Mouse (Mus musculus) hindbrain, embryonic 10.5 days (tissue): ENCODE measurements around the gene Mas1. TPM values are rescaled to one million over a fixed set of nuclear protein-coding genes. Genes with fewer than 3 reads are reported as not detected.

Experiments used
- DNase-seq: peaks from one replicate; pipeline ENCODE4 v3.0.0-alpha.2; 2017; ENCODE audit warnings: low spot score
- H3K27ac ChIP-seq: fragments of 300-500 bp; sonication (generic); 2 replicates; pipeline ENCODE4 v1.5.1; 2016; ENCODE audit warnings: mild to moderate bottlenecking, moderate library complexity
- H3K27me3 ChIP-seq: fragments of 300-500 bp; sonication (generic); 2 replicates; pipeline ENCODE4 v1.6.1; 2016; ENCODE audit warnings: mild to moderate bottlenecking; ENCODE audit not compliant: poor library complexity, insufficient read depth, severe bottlenecking
- H3K36me3 ChIP-seq: fragments of 300-500 bp; sonication (generic); 2 replicates; pipeline ENCODE4 v1.6.1; 2016; ENCODE audit warnings: mild to moderate bottlenecking, moderate library complexity
- H3K4me1 ChIP-seq: fragments of 300-500 bp; sonication (generic); replicated peaks from 2 replicates; pipeline ENCODE4 v1.6.1; 2016; ENCODE audit warnings: mild to moderate bottlenecking
- H3K4me3 ChIP-seq: fragments of 300-500 bp; sonication (generic); 2 replicates; pipeline ENCODE4 v1.5.1; 2016; ENCODE audit warnings: mild to moderate bottlenecking, moderate library complexity
- H3K9me3 ChIP-seq: fragments of 300-500 bp; sonication (generic); 2 replicates; pipeline ENCODE4 v1.6.1; 2016; ENCODE audit warnings: mild to moderate bottlenecking, moderate library complexity
- WGBS: fragments of 180-500 bp; shearing (Covaris S2); methylation state at CpG from one replicate; pipeline ENCODE4 v1.1.7; 2016; 5-methylcytosine and 5-hydroxymethylcytosine counted together
- polyA plus RNA-seq: library from polyadenylated mRNA; unstranded; fragments of >200 nt; fragmentation: Nextera tagmentation; extraction: Ambion mirVana; gene quantifications from 2 replicates; pipeline ENCODE4 v1.2.1, GENCODE M21; 2016

Gene Mas1
- 0.22 and 0.89 TPM in 2 replicates for polyA plus RNA-seq

GRCm38 (mm10) chr17:12868043-12868442, at the start of gene Mas1:
Mas1 (minus strand) TSS chr17:12868143.
- no peaks in the 10 kb centered on the region for H3K36me3 ChIP-seq
- H3K4me3 ChIP-seq: no peak within 1 kb of the TSS
- 0 out of 2 replicates have a peak, but pooled peaks cover 3% of the 10 kb centered on the region for H3K4me1 ChIP-seq
- no peaks in the 10 kb centered on the region; the same call in 1 of the 2 replicates for H3K27me3 ChIP-seq
- WGBS: 60% methylated on average over 2 of the region's 2 CpGs
- no peaks in the 10 kb centered on the region for H3K9me3 ChIP-seq
- no peak within 1 kb of the TSS for H3K27ac ChIP-seq
- no peak for DNase-seq

GRCm38 (mm10) chr17:12916588-12917380, 48.8 kb upstream of the Mas1 start:
- DNase-seq: no peak
- Histone ChIP-seq H3K36me3 (peaks cover 71% of the 10 kb centered on the region), H3K4me1 (peaks cover 18% of the 10 kb centered on the region), H3K4me3 (peak overlapping the region; percentile 98), H3K27me3 (no peaks in the 10 kb centered on the region), H3K9me3 (no peaks in the 10 kb centered on the region), H3K27ac (peak overlapping the region; percentile 97)
- under 1% methylated on average over 40 of the region's 40 CpGs for WGBS

GRCm38 (mm10) chr17:12915881-12916583, 48.1 kb upstream of the Mas1 start, which contains the start of gene Mrpl18:
Mrpl18 (minus strand) TSS chr17:12916345.
- Histone ChIP-seq H3K27ac (peak within 1 kb of the TSS; percentile 97), H3K4me3 (peak within 1 kb of the TSS; percentile 98), H3K27me3 (no peaks in the 10 kb centered on the region), H3K9me3 (no peaks in the 10 kb centered on the region), H3K36me3 (peaks cover 71% of the 10 kb centered on the region), H3K4me1 (peaks cover 18% of the 10 kb centered on the region)
- DNase-seq: peak; percentile 100
- WGBS: under 1% methylated on average over 56 of the region's 56 CpGs

GRCm38 (mm10) chr17:12915488-12915880, 47.5 kb upstream of the Mas1 start, which contains the start of gene Tcp1:
Tcp1 (plus strand) TSS chr17:12915701.
- Histone ChIP-seq H3K4me3 (peak within 1 kb of the TSS; percentile 98), H3K9me3 (no peaks in the 10 kb centered on the region), H3K36me3 (peaks cover 71% of the 10 kb centered on the region), H3K27me3 (no peaks in the 10 kb centered on the region), H3K4me1 (peaks cover 18% of the 10 kb centered on the region), H3K27ac (peak within 1 kb of the TSS; percentile 97)
- peak; percentile 24 for DNase-seq
- 2% methylated on average over 18 of the region's 18 CpGs for WGBS

- Histone ChIP-seq H3K27ac (no peak overlapping the region), H3K4me3 (no peak overlapping the region), H3K4me1 (peaks cover 8% of the 10 kb centered on the region), H3K27me3 (no peaks in the 10 kb centered on the region), H3K36me3 (peaks cover 58% of the 10 kb centered on the region), H3K9me3 (no peaks in the 10 kb centered on the region)
- WGBS: 89% methylated on average over 8 of the region's 8 CpGs
- no peak for DNase-seq
Observed at GRCm38 (mm10) chr17:12910391-12910790, 42.4 kb upstream of the Mas1 start.

GRCm38 (mm10) chr17:12909361-12910280, 41.7 kb upstream of the Mas1 start, which contains the start of gene Pnldc1:
Pnldc1 (minus strand) TSS chr17:12910230.
- peaks cover 66% of the 10 kb centered on the region for H3K36me3 ChIP-seq
- no peaks in the 10 kb centered on the region; the same call in 1 of the 2 replicates for H3K4me1 ChIP-seq
- DNase-seq: no peak
- no peak within 1 kb of the TSS for H3K4me3 ChIP-seq
- H3K27me3 ChIP-seq: no peaks in the 10 kb centered on the region
- no peaks in the 10 kb centered on the region for H3K9me3 ChIP-seq
- WGBS: 81% methylated on average over 35 of the region's 35 CpGs
- H3K27ac ChIP-seq: no peak within 1 kb of the TSS

GRCm38 (mm10) chr17:12906436-12906835, 38.5 kb upstream of the Mas1 start:
- DNase-seq: no peak
- Histone ChIP-seq H3K36me3 (peaks cover 56% of the 10 kb centered on the region), H3K9me3 (no peaks in the 10 kb centered on the region), H3K27me3 (no peaks in the 10 kb centered on the region), H3K4me3 (no peak overlapping the region), H3K4me1 (peaks cover 14% of the 10 kb centered on the region), H3K27ac (no peak overlapping the region)
- WGBS: 92% methylated on average over 9 of the region's 9 CpGs

- DNase-seq: no peak
- 86% methylated on average over 4 of the region's 4 CpGs for WGBS
- Histone ChIP-seq H3K27ac (no peak overlapping the region), H3K9me3 (no peaks in the 10 kb centered on the region), H3K4me1 (peaks cover 14% of the 10 kb centered on the region), H3K27me3 (no peaks in the 10 kb centered on the region), H3K36me3 (peaks cover 56% of the 10 kb centered on the region), H3K4me3 (no peak overlapping the region)
Observed at GRCm38 (mm10) chr17:12905810-12906209, 37.9 kb upstream of the Mas1 start.

GRCm38 (mm10) chr17:12904349-12904748, 36.4 kb upstream of the Mas1 start:
- 88% methylated on average over 1 of the region's 1 CpGs for WGBS
- H3K27me3 ChIP-seq: no peaks in the 10 kb centered on the region

GRCm38 (mm10) chr17:12903372-12904333, 35.7 kb upstream of the Mas1 start:
- Histone ChIP-seq H3K36me3 (peaks cover 56% of the 10 kb centered on the region), H3K27me3 (no peaks in the 10 kb centered on the region), H3K4me1 (peaks cover 14% of the 10 kb centered on the region), H3K27ac (peak overlapping the region; percentile 64), H3K4me3 (no peak overlapping the region), H3K9me3 (no peaks in the 10 kb centered on the region)
- peak; percentile 31 for DNase-seq
- WGBS: 45% methylated on average over 12 of the region's 12 CpGs

More at GRCm38 (mm10) chr17:12904349-12904748, 36.4 kb upstream of the Mas1 start:
- Histone ChIP-seq H3K36me3 (peaks cover 53% of the 10 kb centered on the region), H3K9me3 (no peaks in the 10 kb centered on the region), H3K4me1 (peaks cover 14% of the 10 kb centered on the region), H3K4me3 (no peak overlapping the region), H3K27ac (no peak overlapping the region)
- no peak for DNase-seq

- Histone ChIP-seq H3K9me3 (no peaks in the 10 kb centered on the region), H3K4me3 (no peak overlapping the region), H3K4me1 (peaks cover 14% of the 10 kb centered on the region), H3K27ac (no peak overlapping the region), H3K36me3 (peaks cover 61% of the 10 kb centered on the region), H3K27me3 (no peaks in the 10 kb centered on the region)
- no peak for DNase-seq
- 94% methylated on average over 6 of the region's 6 CpGs for WGBS
Observed at GRCm38 (mm10) chr17:12902291-12902690, 34.3 kb upstream of the Mas1 start.
